Mouse (Mus musculus) liver, embryonic 12.5 days (tissue): ENCODE measurements around the gene Dennd2c. TPM values are rescaled to one million over a fixed set of nuclear protein-coding genes. Genes with fewer than 3 reads are reported as not detected.
"Not testable (repeated sequence)": the region's sequence is repeated elsewhere in the genome, so short reads cannot be mapped to it uniquely, and the experiment has no call there.

Experiments
- ATAC-seq: fragments of 200-750 bp; cut with Nextera tagmentation; 2 replicates; pipeline ENCODE4 v1.8.0; 2017; ENCODE audit warnings: moderate number of reproducible peaks, mild to moderate bottlenecking, moderate library complexity
- H3K27ac ChIP-seq: fragments of 300-500 bp; sonication (generic); 2 replicates; pipeline ENCODE4 v1.5.1; 2016; ENCODE audit warnings: mild to moderate bottlenecking
- H3K27me3 ChIP-seq: fragments of 300-500 bp; sonication (generic); replicated peaks from 2 replicates; pipeline ENCODE4 v1.6.1; 2016; ENCODE audit warnings: mild to moderate bottlenecking, moderate library complexity
- H3K36me3 ChIP-seq: fragments of 300-500 bp; sonication (generic); 2 replicates; pipeline ENCODE4 v1.6.1; 2016; ENCODE audit warnings: mild to moderate bottlenecking, moderate library complexity
- H3K4me1 ChIP-seq: fragments of 300-500 bp; sonication (generic); 2 replicates; pipeline ENCODE4 v1.6.1; 2016
- H3K4me2 ChIP-seq: fragments of 300-500 bp; sonication (generic); 2 replicates; pipeline ENCODE4 v1.6.1; 2016; ENCODE audit warnings: mild to moderate bottlenecking, moderate library complexity
- H3K4me3 ChIP-seq: fragments of 300-500 bp; sonication (generic); 2 replicates; pipeline ENCODE4 v1.5.1; 2016; ENCODE audit warnings: mild to moderate bottlenecking, moderate library complexity
- H3K9ac ChIP-seq: fragments of 300-500 bp; sonication (generic); 2 replicates; pipeline ENCODE4 v1.6.1; 2016; ENCODE audit warnings: mild to moderate bottlenecking, moderate library complexity
- H3K9me3 ChIP-seq: fragments of 300-500 bp; sonication (generic); replicated peaks from 2 replicates; pipeline ENCODE4 v1.6.1; 2016; ENCODE audit warnings: mild to moderate bottlenecking, moderate library complexity
- WGBS: fragments of 180-500 bp; shearing (Covaris S2); methylation state at CpG from one replicate; pipeline ENCODE4 v1.1.7; 2016; ENCODE audit not compliant: insufficient replicate concordance; 5-methylcytosine and 5-hydroxymethylcytosine counted together
- polyA plus RNA-seq: library from polyadenylated mRNA; unstranded; fragments of >200 nt; fragmentation: Nextera tagmentation; extraction: Ambion mirVana; gene quantifications from 2 replicates; pipeline ENCODE4 v1.2.1, GENCODE M21; 2016

Dennd2c gene
- polyA plus RNA-seq, 1 experiment from 2014 or later: 13.1 TPM

DNA sequence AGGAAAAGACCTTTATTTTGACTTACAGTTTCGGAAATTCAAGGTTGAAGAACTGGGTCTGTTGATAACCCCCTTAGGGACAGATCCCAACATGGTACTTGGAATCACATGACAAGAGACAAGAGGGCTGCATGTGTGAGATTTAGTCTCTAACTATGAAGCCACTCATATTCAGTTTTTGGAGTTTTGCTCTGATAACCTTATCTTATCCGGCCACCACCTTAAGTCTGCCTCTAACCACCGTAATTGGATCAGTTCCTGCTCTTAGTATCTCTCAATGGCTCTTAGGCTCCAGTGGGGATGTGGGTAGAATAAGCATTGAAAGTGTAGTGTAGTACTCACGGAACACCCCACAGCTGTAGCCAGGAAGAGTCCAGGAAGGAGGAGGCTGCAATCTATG is 74.3 kb downstream of the Dennd2c start:
- peak; percentile 90 for ATAC-seq
- Histone ChIP-seq H3K36me3 (peaks cover 70% of the 10 kb centered on the region), H3K4me2 (peak overlapping the region; percentile 54), H3K4me3 (peak overlapping the region; percentile 24; the same call in 1 of the 2 replicates), H3K27ac (peak overlapping the region; percentile 86), H3K9me3 (no peaks in the 10 kb centered on the region), H3K4me1 (peaks cover 59% of the 10 kb centered on the region), H3K9ac (0 out of 2 replicates have a peak overlapping the region, but pooled peaks have one; percentile 28), H3K27me3 (no peaks in the 10 kb centered on the region)
- 33% methylated on average over 4 of the region's 4 CpGs for whole genome bisulfite sequencing

DNA sequence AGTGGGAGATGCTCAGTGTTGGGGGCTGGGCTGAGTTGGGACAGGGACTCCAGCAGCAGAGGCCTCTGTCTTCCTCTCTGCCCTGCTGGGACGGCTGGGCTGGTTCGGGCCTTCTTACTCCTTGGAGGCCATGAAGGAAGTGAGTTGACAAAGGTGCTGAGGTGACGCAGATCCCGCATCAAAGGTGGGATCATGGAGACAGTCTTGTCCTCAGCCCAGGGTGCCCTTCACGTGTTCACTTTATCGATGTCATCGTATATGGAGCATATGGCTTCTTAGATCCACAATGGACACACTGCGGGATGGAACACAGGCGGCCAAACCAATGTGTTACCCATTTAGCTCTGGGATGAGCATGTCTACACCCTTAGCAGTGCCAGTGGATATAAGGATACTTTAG is 77.1 kb downstream of the Dennd2c start:
- Histone ChIP-seq H3K27me3 (no peaks in the 10 kb centered on the region), H3K4me3 (no peak overlapping the region), H3K4me1 (peaks cover 38% of the 10 kb centered on the region), H3K27ac (0 out of 2 replicates have a peak overlapping the region, but pooled peaks have one; percentile 48), H3K9ac (no peak overlapping the region), H3K36me3 (peaks cover 56% of the 10 kb centered on the region), H3K4me2 (no peak overlapping the region), H3K9me3 (no peaks in the 10 kb centered on the region)
- ATAC-seq: no peak
- 84% methylated on average over 9 of the region's 9 CpGs for WGBS

DNA sequence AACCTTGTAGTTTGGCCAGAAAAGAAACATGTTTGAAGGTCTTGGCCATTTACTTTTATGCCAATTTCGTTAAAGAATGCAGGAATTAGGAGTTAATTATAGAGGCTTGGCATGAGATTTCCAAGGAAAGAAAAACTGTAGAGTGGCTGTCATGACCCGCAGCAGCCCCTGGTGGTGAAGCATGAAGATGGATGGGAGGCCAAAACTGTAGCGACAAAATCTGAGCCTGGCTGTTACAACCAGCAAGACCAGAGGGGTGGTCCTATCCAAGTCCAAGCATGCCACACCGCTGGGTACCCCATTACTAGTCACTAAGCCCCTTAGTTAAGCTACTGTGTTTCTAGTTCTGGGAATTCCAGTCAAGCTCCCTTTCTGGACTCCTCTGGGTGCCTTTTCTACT is 78.8 kb downstream of the Dennd2c start:
- WGBS: 48% methylated on average over 4 of the region's 4 CpGs
- Histone ChIP-seq H3K4me2 (no peak overlapping the region), H3K36me3 (peaks cover 40% of the 10 kb centered on the region), H3K4me3 (no peak overlapping the region), H3K9me3 (no peaks in the 10 kb centered on the region), H3K9ac (no peak overlapping the region), H3K27me3 (no peaks in the 10 kb centered on the region), H3K27ac (0 out of 2 replicates have a peak overlapping the region, but pooled peaks have one; percentile 41), H3K4me1 (peaks cover 24% of the 10 kb centered on the region)
- no peak for ATAC-seq

DNA sequence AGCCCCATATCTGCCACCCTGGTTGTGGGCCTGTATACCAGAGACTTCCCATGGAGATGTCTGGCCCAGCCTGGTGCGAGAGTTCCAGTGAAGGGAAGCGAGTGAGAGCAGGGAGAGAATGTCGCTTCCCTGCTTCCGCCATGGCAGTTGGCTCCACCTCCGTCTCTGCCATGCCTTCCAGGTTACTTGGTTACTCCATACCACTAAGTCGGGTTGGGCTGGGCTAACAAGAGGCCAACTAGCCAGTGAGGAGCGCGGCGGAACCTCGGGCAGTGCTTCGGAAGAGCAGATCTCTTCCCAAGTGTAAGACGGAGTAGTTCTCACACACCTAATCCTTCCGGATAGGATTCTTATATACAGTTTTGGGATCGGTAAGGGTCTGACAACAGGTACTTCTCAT is 80.4 kb downstream of the Dennd2c start:
- no peak overlapping the region for H3K9ac ChIP-seq
- H3K4me3 ChIP-seq: no peak overlapping the region
- H3K4me2 ChIP-seq: no peak overlapping the region
- WGBS: 80% methylated on average over 14 of the region's 14 CpGs
- no peak overlapping the region for H3K27ac ChIP-seq
- no peaks in the 10 kb centered on the region for H3K9me3 ChIP-seq
- H3K4me1 ChIP-seq: peaks cover 7% of the 10 kb centered on the region; the same call in 1 of the 2 replicates
- ATAC-seq: no peak
- H3K27me3 ChIP-seq: no peaks in the 10 kb centered on the region
- H3K36me3 ChIP-seq: peaks cover 23% of the 10 kb centered on the region

DNA sequence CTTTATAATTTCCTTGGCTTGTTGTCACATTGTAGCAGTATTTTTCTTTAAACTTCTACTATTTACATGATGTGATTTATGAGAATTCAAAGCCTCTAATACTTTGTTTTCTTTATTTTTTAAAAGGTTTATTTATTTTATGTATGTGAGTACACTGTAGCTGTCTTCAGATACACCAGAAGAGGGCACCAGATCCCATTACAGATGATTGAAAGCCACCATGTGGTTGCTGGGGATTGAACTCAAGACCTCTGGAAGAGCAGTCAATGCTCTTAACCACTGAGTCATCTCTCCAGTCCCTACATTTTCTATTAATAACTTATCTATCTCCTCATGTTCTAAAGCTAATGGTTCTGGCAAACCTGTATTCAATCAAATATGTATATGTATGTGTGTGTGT is 82.1 kb downstream of the Dennd2c start:
- H3K36me3 ChIP-seq, H3K4me2 ChIP-seq, H3K4me1 ChIP-seq, H3K27ac ChIP-seq, H3K9me3 ChIP-seq, H3K27me3 ChIP-seq, H3K9ac ChIP-seq, H3K4me3 ChIP-seq, ATAC-seq: not testable (repeated sequence)

DNA sequence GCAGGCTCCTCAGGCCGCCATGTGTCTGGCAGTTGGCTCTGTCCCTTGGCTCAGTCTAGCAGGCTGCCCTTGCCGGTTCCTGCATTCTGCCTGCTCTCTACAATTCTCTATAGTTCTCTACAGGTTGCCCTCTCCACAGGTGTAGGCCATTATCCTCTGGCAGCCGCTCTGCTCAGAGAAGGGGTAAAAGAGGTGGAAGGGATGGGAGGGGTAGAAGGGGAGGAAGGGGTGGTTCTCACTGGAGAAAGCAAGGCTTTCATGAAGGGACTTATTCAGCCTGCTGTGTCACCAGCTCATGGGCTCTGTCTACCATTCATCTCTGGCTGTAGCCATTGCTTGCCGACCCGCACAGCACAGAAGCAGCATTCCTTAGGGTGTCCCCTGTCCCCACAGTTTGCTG is 86.0 kb downstream of the Dennd2c start:
- Histone ChIP-seq H3K9me3 (peaks cover 14% of the 10 kb centered on the region), H3K4me1 (no peaks in the 10 kb centered on the region), H3K36me3 (peaks cover 6% of the 10 kb centered on the region; the same call in 1 of the 2 replicates), H3K27ac (peak overlapping the region; percentile 25; the same call in 1 of the 2 replicates), H3K9ac (no peak overlapping the region), H3K27me3 (no peaks in the 10 kb centered on the region), H3K4me2 (no peak overlapping the region), H3K4me3 (no peak overlapping the region)
- WGBS: 77% methylated on average over 5 of the region's 5 CpGs
- ATAC-seq: no peak

DNA sequence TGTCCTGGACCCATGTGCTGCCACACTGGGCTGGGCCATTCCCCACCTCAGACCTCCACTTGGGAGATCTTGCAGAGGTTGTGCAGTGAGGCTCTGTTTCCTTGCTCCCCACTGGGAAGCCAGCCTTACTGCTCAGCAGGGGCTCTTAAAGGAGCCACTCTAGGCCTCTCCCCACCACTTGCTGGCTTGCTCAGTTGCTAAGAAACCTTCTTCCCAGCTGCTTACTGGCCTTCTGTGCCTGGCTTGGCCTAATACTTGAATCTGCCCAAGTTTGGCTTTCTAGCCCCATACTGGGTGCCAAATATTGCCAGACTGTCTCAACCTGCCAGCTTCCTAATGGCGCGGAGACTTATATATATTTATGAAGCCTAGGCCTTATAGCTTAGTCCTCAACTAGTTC is 86.5 kb downstream of the Dennd2c start:
- H3K4me1 ChIP-seq: no peaks in the 10 kb centered on the region
- H3K9me3 ChIP-seq: peaks cover 18% of the 10 kb centered on the region
- no peak overlapping the region for H3K9ac ChIP-seq
- no peak overlapping the region for H3K27ac ChIP-seq
- WGBS: 85% methylated on average over 2 of the region's 2 CpGs
- H3K4me3 ChIP-seq: no peak overlapping the region
- H3K4me2 ChIP-seq: no peak overlapping the region
- H3K27me3 ChIP-seq: no peaks in the 10 kb centered on the region
- ATAC-seq: no peak
- H3K36me3 ChIP-seq: peaks cover 10% of the 10 kb centered on the region

DNA sequence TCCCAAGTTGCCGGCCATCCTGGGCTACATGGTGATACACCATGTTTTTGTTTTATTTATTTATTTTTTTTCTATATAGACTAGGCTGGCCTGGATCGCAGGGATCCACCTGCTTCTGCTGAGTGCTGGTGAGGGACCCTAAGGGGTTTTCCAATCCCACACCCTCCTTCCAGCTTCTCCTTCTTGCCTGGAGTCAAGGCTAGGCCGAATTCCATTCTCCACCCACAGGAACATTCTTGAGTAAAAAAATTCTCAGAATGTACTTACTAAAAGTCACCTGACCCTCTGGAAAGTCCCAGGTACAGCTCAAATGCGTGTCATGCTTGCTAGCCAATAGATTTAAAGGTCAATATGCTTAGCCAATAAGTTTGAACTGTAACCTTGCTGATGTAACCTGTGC is 89.8 kb downstream of the Dennd2c start:
- H3K4me1 ChIP-seq: peaks cover 28% of the 10 kb centered on the region
- H3K9ac ChIP-seq: no peak overlapping the region
- no peak for ATAC-seq
- H3K27me3 ChIP-seq: no peaks in the 10 kb centered on the region
- H3K36me3 ChIP-seq: peaks cover 14% of the 10 kb centered on the region
- H3K4me3 ChIP-seq: no peak overlapping the region
- 82% methylated on average over 4 of the region's 4 CpGs for WGBS
- H3K27ac ChIP-seq: no peak overlapping the region
- no peak overlapping the region for H3K4me2 ChIP-seq
- peaks cover 20% of the 10 kb centered on the region for H3K9me3 ChIP-seq

DNA sequence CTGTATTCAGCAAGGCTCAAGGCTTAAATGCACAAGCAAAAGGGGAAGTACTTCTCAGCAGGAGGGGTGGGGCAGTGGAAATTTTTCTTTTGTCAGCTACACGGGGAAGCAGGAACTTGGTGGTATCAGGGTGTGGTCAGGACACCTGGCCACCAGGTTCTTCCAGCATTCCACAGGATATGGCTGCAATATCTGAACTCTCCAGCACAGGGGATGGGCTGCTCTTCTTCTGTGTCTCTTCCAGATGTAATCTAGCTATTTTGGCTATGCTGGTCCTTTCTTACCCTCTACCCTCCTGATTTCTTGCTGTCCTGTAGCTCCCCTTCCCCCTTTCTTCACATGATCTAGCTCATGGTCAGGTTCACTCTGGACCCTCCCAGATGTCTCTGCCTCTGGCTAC is 90.8 kb downstream of the Dennd2c start:
- H3K4me2 ChIP-seq: no peak overlapping the region
- H3K36me3 ChIP-seq: peaks cover 14% of the 10 kb centered on the region
- 42% methylated on average over 1 of the region's 1 CpGs for WGBS
- no peak overlapping the region for H3K4me3 ChIP-seq
- ATAC-seq: no peak
- H3K27me3 ChIP-seq: no peaks in the 10 kb centered on the region
- H3K9me3 ChIP-seq: peaks cover 20% of the 10 kb centered on the region
- no peak overlapping the region for H3K27ac ChIP-seq
- H3K4me1 ChIP-seq: peaks cover 39% of the 10 kb centered on the region
- H3K9ac ChIP-seq: no peak overlapping the region

DNA sequence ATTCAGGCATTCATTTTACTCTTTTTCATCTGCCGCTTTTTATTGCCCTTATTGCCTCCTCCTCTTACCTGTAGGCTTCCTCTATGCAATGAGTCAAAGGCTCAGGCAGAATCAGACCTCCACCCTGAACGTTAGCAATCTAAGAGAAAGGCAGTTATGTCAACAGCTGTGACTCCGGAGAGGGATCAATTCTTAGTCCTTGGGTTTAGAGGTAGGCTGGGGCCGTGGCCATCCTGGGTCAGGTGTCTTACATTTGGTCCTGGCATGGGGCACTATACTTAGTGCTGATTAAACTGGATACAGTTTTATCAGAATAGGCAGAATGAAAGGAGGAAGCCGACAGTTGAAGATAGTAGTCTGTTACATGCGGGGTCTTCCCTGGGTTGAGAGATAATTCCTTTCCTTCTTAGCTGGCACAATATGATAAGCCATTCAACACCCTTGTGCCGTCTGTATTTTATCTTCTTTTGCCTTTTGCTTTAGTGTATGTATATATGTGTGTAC is 94.0 kb downstream of the Dennd2c start:
- peak overlapping the region; percentile 20 for H3K4me3 ChIP-seq
- peak overlapping the region; percentile 40; the same call in 1 of the 2 replicates for H3K9ac ChIP-seq
- H3K27ac ChIP-seq: peak overlapping the region; percentile 87
- peaks cover 48% of the 10 kb centered on the region for H3K4me1 ChIP-seq
- peaks cover 28% of the 10 kb centered on the region for H3K9me3 ChIP-seq
- peak; percentile 99 for ATAC-seq
- no peaks in the 10 kb centered on the region for H3K27me3 ChIP-seq
- 17% methylated on average over 7 of the region's 7 CpGs for WGBS
- peaks cover 14% of the 10 kb centered on the region for H3K36me3 ChIP-seq
- peak overlapping the region; percentile 56 for H3K4me2 ChIP-seq

DNA sequence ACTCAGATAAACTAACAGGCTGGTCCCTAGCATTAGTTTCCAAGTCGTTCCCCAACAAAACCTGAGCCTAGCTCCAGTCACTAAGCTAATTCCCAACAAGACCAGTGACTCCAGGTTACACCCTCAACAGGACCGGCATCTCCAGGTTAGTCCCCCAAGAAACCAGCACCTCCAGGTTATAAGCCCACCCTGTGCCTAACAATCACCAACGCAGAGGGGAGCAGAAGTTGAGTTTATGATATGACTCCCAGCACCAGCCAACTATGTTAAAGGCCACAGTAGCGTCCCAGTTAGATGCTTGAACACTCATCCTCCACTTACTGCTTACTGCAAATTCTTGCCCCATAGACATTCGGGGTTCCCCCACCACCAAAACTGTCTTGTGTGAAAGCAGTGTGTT is 97.0 kb downstream of the Dennd2c start:
- Histone ChIP-seq H3K27me3 (no peaks in the 10 kb centered on the region), H3K4me1 (peaks cover 48% of the 10 kb centered on the region), H3K27ac (0 out of 2 replicates have a peak overlapping the region, but pooled peaks have one; percentile 36), H3K36me3 (no peaks in the 10 kb centered on the region; the same call in 1 of the 2 replicates), H3K4me2 (no peak overlapping the region), H3K9me3 (0 out of 2 replicates have a peak, but pooled peaks cover 8% of the 10 kb centered on the region), H3K4me3 (no peak overlapping the region), H3K9ac (no peak overlapping the region)
- ATAC-seq: no peak
- 81% methylated on average over 5 of the region's 5 CpGs for WGBS

DNA sequence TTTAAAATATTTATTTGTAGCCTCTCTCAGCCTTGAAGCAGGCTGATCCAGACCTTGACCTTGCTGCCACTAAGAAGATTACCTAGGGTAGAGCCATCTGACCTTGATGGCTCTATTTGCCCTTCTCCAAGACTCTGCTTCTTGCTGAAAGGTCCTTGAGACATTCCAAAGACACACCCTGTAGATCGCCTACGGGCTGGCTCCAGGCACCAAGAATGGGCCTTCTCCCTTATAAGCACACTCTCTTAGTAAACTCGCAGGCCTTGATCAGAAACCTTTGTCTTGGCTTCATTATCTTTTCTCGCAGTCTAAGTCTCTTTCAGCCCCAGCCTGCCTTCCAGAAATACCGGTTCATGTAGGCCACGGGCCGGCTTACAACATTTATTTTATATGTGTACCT is 98.7 kb downstream of the Dennd2c start:
- H3K4me2 ChIP-seq, H3K4me3 ChIP-seq, H3K27me3 ChIP-seq, H3K9ac ChIP-seq, ATAC-seq, H3K36me3 ChIP-seq, H3K9me3 ChIP-seq, H3K27ac ChIP-seq: not testable (repeated sequence)
- peaks cover 31% of the 10 kb centered on the region for H3K4me1 ChIP-seq
- WGBS: 85% methylated on average over 7 of the region's 7 CpGs

DNA sequence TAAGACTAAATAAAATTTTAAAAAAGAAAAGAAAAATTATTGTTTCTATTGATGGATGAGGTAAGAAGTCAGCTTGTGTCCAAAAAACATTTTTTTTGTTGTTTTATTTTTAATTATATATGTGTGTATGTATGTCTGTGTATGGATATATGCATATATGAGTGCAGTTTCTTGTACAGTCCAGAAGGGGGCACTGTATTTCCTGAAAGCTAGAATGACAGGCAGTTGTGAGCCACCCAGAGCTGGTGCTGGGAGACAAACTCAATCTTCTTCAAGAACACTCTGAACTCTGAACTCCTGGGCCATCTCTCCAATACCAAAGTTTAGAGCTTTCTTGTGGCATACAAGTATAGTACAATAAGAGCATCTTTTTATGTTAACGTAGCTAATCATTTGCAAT is 101.2 kb downstream of the Dennd2c start:
- H3K4me3 ChIP-seq: no peak overlapping the region
- WGBS: 93% methylated on average over 1 of the region's 1 CpGs

More for the DNA sequence above, 101.2 kb downstream of the Dennd2c start:
- Histone ChIP-seq H3K27ac (no peak overlapping the region), H3K4me2 (no peak overlapping the region), H3K4me1 (peaks cover 11% of the 10 kb centered on the region), H3K9me3 (0 out of 2 replicates have a peak, but pooled peaks cover 8% of the 10 kb centered on the region), H3K36me3 (no peaks in the 10 kb centered on the region; the same call in 1 of the 2 replicates), H3K9ac (no peak overlapping the region), H3K27me3 (no peaks in the 10 kb centered on the region)
- ATAC-seq: no peak
